Mouse (Mus musculus) A20 (cell line): ENCODE measurements around the gene Chrm5.

Experiments used
- DNase-seq: peaks from one replicate; pipeline ENCODE4 v3.0.0-alpha.2; 2011; ENCODE audit warnings: low read depth, low spot score

Gene Chrm5

GRCm38 (mm10) chr2:112429665-112430064 lies 50.9 kb downstream of the Chrm5 start:
- no peak for DNase-seq
